Mouse (Mus musculus) cortical plate, adult 2 months (tissue): ENCODE data around the gene Ralgapa1.

ENCODE experiments used
- CTCF ChIP-seq: fragments of 200-500 bp; IDR thresholded peaks from 2 replicates; pipeline ENCODE4 v1.5.1; 2011; ENCODE audit warnings: mild to moderate bottlenecking, control low read depth, low read length; ENCODE audit not compliant: insufficient read depth; ENCODE audit errors: extremely low read depth
- POLR2A ChIP-seq: fragments of 200-500 bp; IDR thresholded peaks from 2 replicates; pipeline ENCODE4 v1.6.1; 2011; ENCODE audit warnings: mild to moderate bottlenecking, low read length, control low read depth; ENCODE audit not compliant: insufficient read depth; ENCODE audit errors: extremely low read depth

- no peak for TF ChIP-seq POLR2A
- no peak for TF ChIP-seq CTCF
Measured at GRCm38 (mm10) chr12:55564187-55564963, 256.6 kb downstream of the Ralgapa1 start.
